Mouse (Mus musculus) heart, adult 2 months (tissue): ENCODE data around the gene Afap1l2.

ENCODE experiments used
- CTCF ChIP-seq: fragments of 200-600 bp; IDR thresholded peaks from 2 replicates; pipeline ENCODE4 v1.8.1; 2022; ENCODE audit warnings: antibody characterized with exemption, mild to moderate bottlenecking, moderate library complexity
- EP300 ChIP-seq: fragments of 200-500 bp; IDR thresholded peaks from 2 replicates; pipeline ENCODE4 v1.6.1; 2011; ENCODE audit warnings: low read depth, low read length, control low read depth; ENCODE audit not compliant: insufficient read depth
- POLR2A ChIP-seq: fragments of 200-500 bp; IDR thresholded peaks from 2 replicates; pipeline ENCODE4 v1.6.1; 2011; ENCODE audit warnings: mild to moderate bottlenecking, low read depth, low read length, control low read depth; ENCODE audit not compliant: insufficient read depth

DNA sequence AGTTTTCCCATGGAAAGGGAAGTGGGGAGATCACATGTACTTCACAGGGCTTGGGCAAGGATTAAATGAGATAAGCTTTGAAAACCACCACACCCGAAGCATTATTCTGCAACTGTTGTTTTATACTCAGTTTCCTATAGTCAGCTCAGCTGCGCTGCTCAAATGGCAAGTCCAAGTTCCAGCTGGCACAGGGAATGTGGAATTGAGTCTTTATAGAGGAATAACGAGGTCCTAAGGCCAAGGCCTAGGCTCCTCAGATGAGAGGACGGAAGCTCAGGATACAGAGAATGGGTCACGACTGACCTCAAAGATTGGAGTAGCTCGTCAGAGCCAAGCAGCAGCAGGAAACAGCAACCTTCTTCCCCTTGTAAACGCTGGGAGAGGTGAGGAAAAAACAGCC, 36.7 kb downstream of the Afap1l2 start:
- TF ChIP-seq CTCF (no peak), POLR2A (no peak), EP300 (no peak)
